Comparison of ENCODE assay signal across 10 mouse cellular contexts in genomic region chr14:56398001-56398400, GRCm38 (mm10). TPM values are rescaled to one million over a fixed set of nuclear protein-coding genes. Genes with fewer than 3 reads are reported as not detected.
DNase-seq lines count a peak whose midpoint lies in the region; ATAC-seq and TF ChIP-seq lines count a peak whose summit lies in the region.
"Had no signal": no experiment of that assay in that cellular context is flagged by ENCODE, and none has a peak within 500 bp of the region (broad histone marks: within the 10 kb centered on the region; RNA-seq: fewer than 3 reads in every experiment).

No protein-coding gene starts in this region.

- no peak overlapping the region for H3K9ac ChIP-seq in neural tube, embryonic 14.5 days (replicated peaks; ENCODE audit: low read depth, low read length)

- H3K36me3 ChIP-seq in neural tube, embryonic 14.5 days (ENCODE audit: control insufficient read depth, insufficient read depth, low read length): no peaks in the 10 kb centered on the region

- H3K27ac ChIP-seq in gastrocnemius, adult 2 months: no peak overlapping the region
- no peak overlapping the region for H3K27ac ChIP-seq in neural tube, embryonic 14.5 days (ENCODE audit: low read depth, low read length)

- no peaks in the 10 kb centered on the region for H3K9me3 ChIP-seq in neural tube, embryonic 14.5 days (ENCODE audit: control insufficient read depth, low read length)

- no peaks in the 10 kb centered on the region for H3K4me1 ChIP-seq in neural tube, embryonic 14.5 days (ENCODE audit: control insufficient read depth, insufficient read depth, low read length)

- intact Hi-C loops in gastrocnemius, adult 2 months (cut with DNase I): no loop called here
- intact Hi-C loops in left cerebral cortex, postnatal 25 days (cut with DNase I): loop anchor here (2.0 kb wide), 1 partner anchor 83 kb away; no protein-coding TSS in a partner anchor

- H3K4me2 ChIP-seq in neural tube, embryonic 14.5 days (ENCODE audit: low read depth, low read length): no peak overlapping the region

- TF ChIP-seq CTCF in gastrocnemius, adult 2 months (IDR thresholded peaks at IDR 0.05): peak; percentile 62

- peak; percentile 68; the same call in 1 of the 2 replicates for ATAC-seq in neural tube, embryonic 14.5 days (ENCODE audit: low read depth)
- ATAC-seq in activated CD4-positive, CD25-positive, alpha-beta regulatory T cell, adult 4 months: no peak

- H3K4me3 ChIP-seq in gastrocnemius, adult 2 months: no peak overlapping the region
- H3K4me3 ChIP-seq in neural tube, embryonic 14.5 days (ENCODE audit: low read depth, low read length): no peak overlapping the region

- no peaks in the 10 kb centered on the region for H3K27me3 ChIP-seq in neural tube, embryonic 14.5 days (ENCODE audit: control insufficient read depth, insufficient read depth, low read length)

- no peak for DNase-seq in gastrocnemius, adult 2 months
- no peak for DNase-seq in gastrocnemius, postnatal 4 days (ENCODE audit: low spot score in 2 of 2)
- no peak for DNase-seq in neural tube, embryonic 10.5 days (ENCODE audit: extremely low spot score, low spot score)
- peak; percentile 64 for DNase-seq in brain, adult 2 months (ENCODE audit: low read depth, low spot score)
- peak; percentile 24 to 35 for DNase-seq in left cerebral cortex, postnatal 25 days (ENCODE audit: low spot score in 2 of 2)
- no peak for DNase-seq in ovary, adult 18-20 months (ENCODE audit: low spot score)

RNA-seq across cellular contexts. Expression of gene Rnf17, which starts 4.4 kb away (rescaled TPM):
- under 1 TPM in 1 of 2 experiments, not detected in 1; 0.20 TPM for total RNA-seq in gastrocnemius, adult 2 months (2021)
- under 1 TPM in 1 of 2 experiments, not detected in 1; 0.32 TPM for total RNA-seq in gastrocnemius, postnatal 4 days (2021)
- polyA plus RNA-seq in neural tube, embryonic 14.5 days (2014; fragmentation: Nextera tagmentation; extraction: Ambion mirVana): 1.3 and 1.4 TPM in 2 replicates
- total RNA-seq in left cerebral cortex, postnatal 25 days (2021): under 1 TPM; 0.44 to 0.85 TPM
- under 1 TPM in 1 of 2 experiments, not detected in 1; 0.21 TPM for polyA plus RNA-seq in activated CD4-positive, CD25-positive, alpha-beta regulatory T cell, adult 4 months (2017; shearing (Covaris generic))

RNA-seq across cellular contexts. Expression of gene Atp12a, which starts 33.1 kb away (rescaled TPM):
- not detected for total RNA-seq in gastrocnemius, adult 2 months (2021)
- total RNA-seq in gastrocnemius, postnatal 4 days (2021): not detected
- 0.13 and 0.22 TPM in 2 replicates for polyA plus RNA-seq in neural tube, embryonic 14.5 days (2014; fragmentation: Nextera tagmentation; extraction: Ambion mirVana)
- under 1 TPM in 1 of 2 experiments, not detected in 1; 0.23 TPM for total RNA-seq in left cerebral cortex, postnatal 25 days (2021)
- polyA plus RNA-seq in activated CD4-positive, CD25-positive, alpha-beta regulatory T cell, adult 4 months (2017; shearing (Covaris generic)): not detected
- total RNA-seq: neutrophil, adult 5-6 weeks had no signal
- polyA plus RNA-seq: intestine, embryonic 14.5 days had no signal

Comparison
In these comparisons a context has a peak if more than half of its experiments do, and no peak if none do; other contexts are left out.
1. DNase-seq: peak in brain, adult 2 months (single experiment) and left cerebral cortex, postnatal 25 days (2 of 2); none in gastrocnemius, adult 2 months (single experiment), gastrocnemius, postnatal 4 days (0 of 2), neural tube, embryonic 10.5 days (single experiment) and ovary, adult 18-20 months (single experiment).